Mouse (Mus musculus): Measurements from ENCODE around the gene Ibtk.
"Not testable (repeated sequence)": the region's sequence is repeated elsewhere in the genome, so short reads cannot be mapped to it uniquely, and the experiment has no call there.

Ibtk gene

GRCm38 (mm10) chr9:85749142-85749921 lies at the start of gene Ibtk:
Gene Ibtk, minus strand, starts transcription at chr9:85749334.
- peak; percentile 98 for DNase-seq (ENCODE audit: extremely low spot score, low spot score)

DNA sequence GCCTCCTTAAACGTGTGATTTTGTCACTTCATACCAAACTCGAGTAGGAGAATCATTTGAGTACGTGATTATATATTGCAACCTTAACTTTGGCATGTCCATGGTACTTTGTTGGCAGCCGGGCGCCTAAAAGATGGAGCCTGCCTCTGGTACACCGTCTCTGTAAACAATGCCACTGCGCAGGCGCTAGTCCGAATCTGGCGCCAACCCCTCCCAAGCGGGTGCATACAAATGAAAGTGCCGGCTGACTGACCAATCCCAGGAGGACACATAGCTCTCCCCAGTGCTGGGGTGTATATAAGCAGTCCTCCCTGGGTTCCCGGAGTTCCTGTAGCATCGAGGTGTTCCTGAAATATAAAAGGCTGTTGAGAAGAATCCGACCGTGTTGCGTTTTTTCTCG lies 42.4 kb upstream of the Ibtk start:
- not testable (repeated sequence) for DNase-seq (ENCODE audit: extremely low spot score, low spot score)

DNA sequence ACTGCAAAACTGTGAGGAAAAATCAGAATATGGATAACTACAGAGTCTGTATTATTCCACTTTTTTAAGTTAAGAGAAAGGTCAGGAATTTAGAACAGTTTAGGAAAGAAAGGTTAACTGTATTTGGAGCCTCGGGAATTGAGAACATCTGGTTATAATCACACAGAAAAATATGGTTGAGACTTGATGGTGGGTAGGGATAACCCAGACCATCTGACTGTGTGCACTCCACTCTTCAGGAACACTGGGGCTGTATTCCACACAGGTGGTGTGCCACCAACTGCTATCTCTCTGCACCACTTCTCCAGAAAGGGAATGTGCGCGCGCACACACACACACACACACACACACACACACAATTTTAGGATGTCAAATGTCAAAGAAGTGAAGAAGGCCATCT lies 31.1 kb upstream of the Ibtk start:
- peak; percentile 13 for DNase-seq (ENCODE audit: extremely low spot score, low spot score)

DNA sequence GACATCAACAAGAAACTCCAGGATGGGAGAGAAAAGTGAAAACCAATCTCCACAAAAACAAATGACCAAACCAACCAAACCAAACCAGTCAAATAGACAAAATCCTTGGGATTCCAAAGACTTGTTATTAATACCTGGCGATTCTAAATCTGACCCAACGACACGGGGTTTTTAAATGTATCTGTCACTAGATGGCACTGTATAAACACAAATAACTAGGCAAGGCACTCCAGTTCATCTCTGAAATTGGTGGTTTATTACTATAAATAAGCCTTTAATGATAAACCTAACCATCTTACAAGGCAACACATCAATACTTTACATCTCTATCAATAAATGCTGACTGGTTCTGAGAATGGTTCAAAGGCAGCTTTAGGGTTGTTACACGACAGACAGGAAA lies 30.3 kb upstream of the Ibtk start:
- DNase-seq (ENCODE audit: extremely low spot score, low spot score), result no peak

- no peak for DNase-seq (ENCODE audit: extremely low spot score, low spot score)
Measured at GRCm38 (mm10) chr9:85777544-85777943, 28.4 kb upstream of the Ibtk start.

- DNase-seq (ENCODE audit: extremely low spot score, low spot score), result no peak
Measured at GRCm38 (mm10) chr9:85772280-85772679, 23.1 kb upstream of the Ibtk start.

- DNase-seq (ENCODE audit: extremely low spot score, low spot score), result no peak
Measured at GRCm38 (mm10) chr9:85771454-85771853, 22.3 kb upstream of the Ibtk start.

GRCm38 (mm10) chr9:85770369-85770768 lies 21.2 kb upstream of the Ibtk start:
- DNase-seq (ENCODE audit: extremely low spot score, low spot score), result no peak

GRCm38 (mm10) chr9:85769057-85769789 lies 20.1 kb upstream of the Ibtk start:
- no peak for DNase-seq (ENCODE audit: extremely low spot score, low spot score)

DNA sequence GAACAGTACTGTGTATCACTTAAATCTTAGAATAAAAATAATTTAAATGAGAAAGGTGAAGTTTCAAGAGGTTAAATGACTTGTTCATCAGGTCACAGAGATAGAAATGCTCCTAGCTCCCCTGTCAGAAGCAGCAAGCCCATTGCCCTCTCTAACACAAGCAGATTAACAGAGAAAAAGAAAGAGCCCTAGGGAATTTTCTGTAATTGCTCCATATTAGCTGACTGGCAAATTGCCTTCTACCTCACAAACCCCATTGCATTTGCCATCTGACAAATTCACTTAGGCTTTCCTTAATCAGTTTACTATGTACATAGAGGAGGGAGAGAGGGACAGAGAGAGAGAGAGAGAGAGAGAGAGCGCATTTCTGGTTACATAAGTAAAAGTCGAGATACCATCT lies 18.1 kb upstream of the Ibtk start:
- no peak for DNase-seq (ENCODE audit: extremely low spot score, low spot score)

DNA sequence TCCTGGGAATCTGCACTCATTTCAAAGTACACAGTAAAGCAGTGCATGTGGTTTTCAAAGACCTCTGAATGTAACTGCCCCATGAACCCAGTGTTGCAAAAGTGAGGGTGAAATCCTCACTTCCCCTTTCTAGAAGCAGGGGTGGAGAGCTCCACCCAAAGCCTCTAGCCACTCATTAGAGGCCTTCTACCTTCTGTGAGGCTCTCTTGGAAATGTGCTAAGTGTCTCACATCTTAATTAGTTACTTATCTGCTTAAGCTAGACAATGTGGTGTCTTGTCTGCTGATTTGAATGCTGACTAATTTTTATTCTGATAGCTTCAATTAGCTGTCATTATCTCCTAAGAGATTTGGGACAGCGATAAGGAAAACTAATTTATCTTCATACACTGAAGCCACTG lies 13.3 kb upstream of the Ibtk start:
- DNase-seq (ENCODE audit: extremely low spot score, low spot score), result no peak

GRCm38 (mm10) chr9:85750797-85751196 lies 1.7 kb upstream of the Ibtk start:
- no peak for DNase-seq (ENCODE audit: extremely low spot score, low spot score)

- DNase-seq (ENCODE audit: extremely low spot score, low spot score), result no peak
Measured at GRCm38 (mm10) chr9:85749922-85750509, 882 bp upstream of the Ibtk start.

DNA sequence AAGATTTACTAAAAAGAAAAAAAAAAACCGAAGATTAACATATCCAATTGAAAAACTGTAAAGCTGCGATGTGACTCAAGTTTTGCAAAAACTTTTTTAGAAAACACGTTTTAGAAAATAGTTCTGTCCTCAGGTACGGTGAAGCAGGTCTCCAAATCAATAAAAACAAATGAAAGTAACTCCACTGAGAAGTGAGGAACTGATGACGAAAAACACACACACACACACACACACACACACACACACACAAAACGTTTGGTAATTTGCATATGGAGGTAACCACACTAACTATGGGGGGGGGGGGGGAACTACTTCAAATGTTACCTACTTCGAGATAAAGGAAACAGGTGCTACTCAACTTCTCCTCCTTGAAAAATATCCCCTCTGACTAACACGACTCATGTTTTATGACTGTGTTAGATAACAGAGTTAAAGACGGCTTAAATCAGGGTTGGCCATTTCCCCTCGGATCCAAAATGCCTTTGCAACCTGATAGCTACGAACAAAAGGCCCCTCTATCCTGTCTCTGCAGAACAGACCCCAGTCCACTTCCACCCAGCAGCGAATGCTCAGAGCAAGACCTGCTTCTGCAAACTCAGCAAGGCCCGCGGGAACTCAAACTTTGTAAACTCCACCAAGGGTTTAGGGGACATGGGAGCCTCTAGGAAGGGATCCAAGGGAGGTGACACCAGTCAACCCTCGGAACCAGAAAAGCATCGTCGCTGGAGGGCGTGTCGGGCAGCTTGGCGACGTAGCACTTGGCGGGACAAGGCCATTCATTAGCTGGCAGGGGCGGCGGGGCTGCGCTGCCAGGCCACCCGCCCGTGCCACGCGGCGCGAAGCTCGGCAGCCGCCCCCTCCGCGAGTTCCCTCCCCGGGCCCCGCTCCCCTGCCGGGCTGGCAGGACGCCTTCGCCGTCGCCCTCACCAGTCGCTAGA lies 661 bp downstream of the Ibtk start:
- DNase-seq (ENCODE audit: extremely low spot score, low spot score), result peak; percentile 87

GRCm38 (mm10) chr9:85745566-85745965 lies 3.6 kb downstream of the Ibtk start:
- no peak for DNase-seq (ENCODE audit: extremely low spot score, low spot score)

- no peak for DNase-seq (ENCODE audit: extremely low spot score, low spot score)
Measured at GRCm38 (mm10) chr9:85743358-85743757, 5.8 kb downstream of the Ibtk start.

GRCm38 (mm10) chr9:85742107-85742506 lies 7.0 kb downstream of the Ibtk start:
- no peak for DNase-seq (ENCODE audit: extremely low spot score, low spot score)

- DNase-seq (ENCODE audit: extremely low spot score, low spot score), result no peak
Measured at GRCm38 (mm10) chr9:85739279-85739678, 9.9 kb downstream of the Ibtk start.

DNA sequence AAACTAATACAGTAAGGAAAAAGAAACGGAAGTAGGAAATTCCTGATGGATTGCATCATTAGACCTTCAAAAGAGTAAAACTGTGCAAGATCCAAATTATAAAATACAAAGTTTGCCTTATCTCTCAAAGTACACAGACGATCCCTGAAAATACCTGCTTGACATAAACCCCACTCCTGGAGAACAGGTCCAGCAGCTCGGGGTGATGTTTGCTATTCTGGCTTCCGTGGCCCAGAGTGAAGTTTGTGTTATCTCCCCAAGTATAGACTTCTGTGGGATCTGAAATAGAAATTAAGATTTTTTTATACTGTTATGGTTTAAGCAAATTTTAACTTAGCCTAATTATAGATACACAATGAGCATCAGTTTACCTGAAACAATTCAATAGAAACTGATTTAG lies 14.3 kb downstream of the Ibtk start:
- no peak for DNase-seq (ENCODE audit: extremely low spot score, low spot score)

DNA sequence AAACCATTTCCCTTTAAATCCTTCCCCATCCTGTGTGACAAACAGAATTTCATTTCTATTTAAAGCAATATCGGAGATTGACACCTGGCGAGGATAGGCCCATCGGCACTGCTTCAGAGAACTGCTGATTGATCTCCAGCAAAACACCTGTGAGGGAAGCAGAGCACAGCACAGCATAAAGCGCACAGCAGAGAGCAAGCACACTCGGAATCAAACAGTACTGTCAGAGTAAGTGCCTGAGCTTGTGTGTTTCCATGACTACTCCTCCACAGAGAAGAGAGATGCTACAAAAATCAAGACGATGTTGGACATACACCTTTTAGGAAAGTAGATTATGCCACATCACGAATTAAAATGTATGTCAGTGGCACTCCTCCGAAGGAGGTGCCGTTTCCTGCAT lies 25.1 kb downstream of the Ibtk start:
- DNase-seq (ENCODE audit: extremely low spot score, low spot score), result no peak

DNA sequence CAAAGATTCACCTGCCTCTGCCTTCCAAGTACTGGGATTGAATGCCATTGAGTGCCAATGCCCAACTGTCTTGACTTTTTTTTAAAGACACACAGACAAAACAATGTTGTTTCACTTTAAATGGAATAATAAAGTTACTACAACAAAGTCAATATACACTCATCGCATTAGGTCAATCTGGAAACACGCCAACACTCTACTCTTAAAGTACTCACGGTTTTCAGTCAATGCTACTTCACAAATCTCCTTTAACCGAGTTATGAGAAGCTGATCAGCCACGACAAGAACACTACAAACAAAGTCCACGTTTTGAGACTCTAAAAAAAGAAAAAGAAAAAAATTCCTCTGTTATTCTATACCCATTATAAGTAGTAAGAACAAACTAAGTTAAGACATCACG lies 31.8 kb downstream of the Ibtk start:
- no peak for DNase-seq (ENCODE audit: extremely low spot score, low spot score)

All from neural tube, embryonic 10.5 days (tissue).